Mouse (Mus musculus) cerebellum, postnatal 10 days (tissue): ENCODE measurements at regions not wholly inside any gene's neighbourhood (a gene's known extent, or its start where the extent isn't known, plus 50 kb on each side); places are given as distances from the start of the nearest gene placed in this dataset.

Experiments
- DNase-seq, 2 experiments: peaks; one replicate each; pipeline ENCODE4 v3.0.0; 2021; ENCODE audit warnings: mixed read lengths in 2 of 2

DNA sequence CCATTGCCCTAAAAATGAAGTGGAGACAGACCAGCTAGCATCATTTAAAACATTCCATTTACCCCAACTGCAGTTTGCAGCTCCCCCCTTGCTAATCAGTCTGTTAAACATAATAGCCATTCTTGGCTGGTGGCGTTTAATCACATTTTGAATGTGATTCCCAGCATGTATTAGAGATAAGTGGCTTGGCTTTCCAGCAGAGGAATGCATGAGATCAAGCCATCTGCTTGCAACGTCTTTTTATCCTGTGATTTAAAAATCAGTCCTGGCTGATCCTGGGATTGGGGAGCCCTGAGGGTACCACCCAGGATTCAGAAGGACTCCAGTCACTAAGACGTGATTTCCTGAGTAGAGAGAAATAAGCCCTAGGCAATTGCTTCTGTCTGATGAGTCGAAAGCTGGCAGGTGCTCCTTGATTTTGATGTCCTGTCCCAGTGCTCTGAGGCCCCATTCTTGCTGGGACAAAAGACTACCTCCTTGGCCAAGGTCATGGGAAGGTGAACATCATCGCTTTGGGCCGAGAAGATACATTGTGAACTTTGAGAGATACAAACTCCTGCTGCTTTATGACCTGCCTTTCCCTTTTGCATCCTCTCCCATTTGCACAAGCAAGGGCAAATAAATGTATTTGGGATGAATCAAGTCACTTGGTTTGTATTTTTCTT lies 623.8 kb downstream of the Tmem132b start:
- DNase-seq = peak; percentile 2 to 3

DNA sequence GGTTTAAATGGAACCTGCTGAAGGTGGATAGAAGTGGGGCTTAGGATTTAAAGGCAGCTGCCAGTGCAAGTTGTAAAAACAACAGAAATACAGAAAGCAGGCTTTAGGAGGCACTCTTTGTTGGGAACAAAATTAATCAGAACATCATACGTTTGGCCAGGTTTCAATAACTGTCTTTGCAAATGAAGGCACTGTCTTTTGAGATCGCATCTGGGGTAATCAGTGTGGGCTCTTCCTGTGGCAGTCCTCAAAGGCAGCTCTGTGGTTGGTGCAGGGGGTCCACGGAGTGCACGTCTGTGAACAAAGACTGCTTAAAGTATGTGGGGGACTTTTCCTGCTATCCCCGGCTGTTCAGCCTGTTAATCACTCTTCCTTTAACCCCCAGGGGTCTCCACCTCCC lies 654.5 kb downstream of the Tmem132b start:
- DNase-seq = no peak

DNA sequence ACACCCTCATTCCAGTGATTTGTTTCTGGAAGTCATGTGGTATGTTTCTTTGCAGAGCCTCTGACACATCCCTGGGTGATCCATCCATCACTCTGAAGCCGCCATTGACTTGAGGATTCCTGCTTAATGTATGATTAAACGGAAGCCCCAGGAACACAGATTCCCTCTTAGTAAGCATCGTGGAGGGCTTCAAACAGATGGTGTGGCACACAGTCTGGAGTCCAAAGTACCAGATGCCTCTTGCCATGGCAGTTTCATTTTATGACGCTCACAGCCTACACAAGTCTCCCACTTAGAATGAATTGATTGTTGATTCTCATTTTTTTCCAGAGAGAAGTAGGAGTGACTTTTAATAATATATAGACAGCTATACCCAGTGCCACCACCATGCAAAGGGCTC lies 668.3 kb downstream of the Tmem132b start:
- DNase-seq = no peak

DNA sequence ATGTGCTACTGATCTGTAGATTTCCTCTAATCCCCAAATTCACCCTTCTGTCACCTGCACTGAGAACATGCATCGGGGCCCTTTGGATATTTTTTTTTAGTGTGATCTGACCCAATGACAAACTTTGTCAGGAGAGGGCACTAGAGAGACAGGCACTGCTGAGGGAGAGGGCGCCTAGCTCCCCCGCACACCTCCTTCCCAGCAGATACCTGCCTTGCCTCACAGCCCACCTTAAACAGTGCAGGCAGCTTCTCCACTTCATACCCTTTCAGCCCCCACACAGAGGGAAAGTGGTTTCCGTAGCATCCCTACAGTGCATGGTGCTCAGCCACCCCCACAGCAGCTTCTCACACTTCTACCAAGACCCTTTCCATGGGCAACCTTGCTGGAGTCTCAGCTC lies 670.0 kb downstream of the Tmem132b start:
- DNase-seq = peak; percentile 49 to 56

DNA sequence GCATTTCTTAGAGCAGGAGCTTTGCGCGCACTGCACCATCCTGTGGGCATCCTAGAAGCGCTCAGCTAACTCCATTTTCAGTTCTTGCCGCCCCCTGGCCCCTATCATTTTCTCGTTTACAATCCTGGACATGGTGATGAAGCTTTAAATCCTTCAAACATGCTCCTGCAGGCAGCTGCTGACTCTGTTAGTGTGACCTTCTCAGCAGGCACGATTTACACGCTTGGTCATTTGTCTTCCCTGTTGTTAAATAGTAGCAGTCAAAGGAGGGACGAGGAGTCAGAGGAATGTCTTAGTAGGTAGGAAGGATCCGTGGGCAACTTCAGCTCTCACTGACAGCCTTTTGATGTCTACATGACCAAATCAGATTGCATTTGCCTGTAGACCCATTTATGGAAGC lies 670.4 kb downstream of the Tmem132b start:
- DNase-seq = no peak

DNA sequence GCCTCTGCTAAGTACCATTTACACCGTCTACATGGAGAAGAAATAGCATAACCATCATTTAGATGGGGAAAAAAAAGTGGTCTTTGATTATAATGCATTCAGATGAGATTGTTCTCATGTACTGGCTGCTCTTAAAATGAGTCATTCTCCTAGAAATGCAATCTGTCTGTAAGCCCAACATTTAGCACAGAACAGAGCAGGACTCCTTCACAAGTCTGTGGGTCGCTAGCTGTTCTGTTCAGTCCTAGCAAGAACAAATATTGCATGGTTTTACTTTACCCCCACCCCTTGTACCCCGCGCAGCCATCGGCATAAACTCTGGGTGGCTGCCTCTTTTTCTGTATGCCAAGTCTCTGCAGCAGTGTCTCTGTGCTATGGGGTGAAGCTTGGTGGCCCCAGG lies 685.4 kb downstream of the Tmem132b start:
- no peak for DNase-seq

DNA sequence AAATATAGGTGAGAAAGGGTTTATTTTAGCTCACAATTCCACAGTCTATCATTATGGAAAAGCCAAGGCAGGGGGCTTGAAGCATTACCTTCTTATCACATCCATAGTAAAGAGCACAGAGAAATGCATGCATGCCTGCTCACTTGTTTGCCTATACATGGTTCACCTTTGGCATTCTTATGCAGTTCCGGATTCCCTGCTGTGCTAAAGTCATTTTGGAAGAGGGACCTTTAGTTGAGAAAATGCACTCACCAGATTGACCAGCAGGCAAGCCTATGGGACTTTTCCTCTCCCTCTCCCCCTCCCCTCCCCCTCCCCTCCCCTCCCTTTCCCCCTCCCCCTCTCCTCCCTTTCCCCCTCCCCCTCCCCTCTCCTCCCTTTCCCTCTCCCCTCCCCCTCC lies 686.2 kb downstream of the Tmem132b start:
- no peak for DNase-seq

DNA sequence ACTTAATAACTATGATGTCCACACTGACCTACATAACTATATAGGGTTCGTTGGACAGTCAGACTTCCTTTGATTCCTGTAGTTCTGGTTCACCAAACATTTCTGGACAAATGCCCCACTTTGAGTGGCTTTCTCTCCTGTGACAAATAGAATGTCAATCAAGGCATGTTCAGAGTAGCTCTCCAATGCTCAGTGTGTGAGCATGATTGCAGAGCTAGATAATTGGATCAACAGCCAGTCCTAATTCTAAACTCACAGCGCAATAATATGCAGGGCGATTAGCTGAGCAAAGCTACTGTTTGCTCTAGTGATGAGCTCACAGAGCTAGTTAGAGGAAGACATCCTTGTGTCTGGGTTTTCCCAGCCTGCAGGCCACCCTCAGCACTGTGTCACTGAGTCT lies 692.1 kb downstream of the Tmem132b start:
- no peak for DNase-seq

DNA sequence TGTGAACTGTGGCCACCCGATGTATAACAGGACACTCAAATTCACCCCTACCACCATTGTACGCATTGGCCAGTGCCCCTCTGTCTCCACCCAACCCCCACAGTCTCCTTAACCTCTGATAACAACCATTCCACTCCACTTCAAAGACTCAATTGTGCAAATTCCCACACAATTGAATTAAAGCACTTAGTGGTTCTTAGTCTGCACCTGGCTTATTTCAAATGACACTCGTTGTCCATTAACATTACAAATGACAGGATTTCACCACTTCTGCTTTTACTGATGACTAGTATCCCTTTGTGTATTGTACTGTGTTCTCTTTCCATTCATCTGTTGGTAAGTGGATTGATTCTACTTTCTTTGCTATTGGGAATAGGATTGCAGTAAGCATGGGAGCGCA lies 699.2 kb downstream of the Tmem132b start:
- DNase-seq = no peak

DNA sequence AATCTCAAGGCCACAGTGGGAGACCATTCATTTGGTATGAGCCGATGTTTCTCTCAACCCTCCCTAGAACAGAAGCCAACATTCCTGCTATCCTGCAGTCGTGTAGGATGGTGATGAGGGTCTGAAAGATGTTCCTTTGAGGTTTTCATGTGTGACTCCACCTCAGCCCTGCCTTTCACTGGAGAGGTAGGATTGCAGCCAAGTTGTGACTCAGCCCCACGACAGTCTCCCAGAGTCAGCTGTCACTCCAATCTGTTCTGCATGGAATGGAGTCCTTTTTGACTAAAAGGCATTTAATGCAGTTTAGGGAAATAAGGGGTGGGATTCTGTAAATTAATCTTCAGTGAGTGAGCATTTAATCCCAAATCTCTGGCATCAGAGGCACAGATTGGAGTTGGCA lies 706.5 kb downstream of the Tmem132b start:
- peak; percentile 76 to 80 for DNase-seq

DNA sequence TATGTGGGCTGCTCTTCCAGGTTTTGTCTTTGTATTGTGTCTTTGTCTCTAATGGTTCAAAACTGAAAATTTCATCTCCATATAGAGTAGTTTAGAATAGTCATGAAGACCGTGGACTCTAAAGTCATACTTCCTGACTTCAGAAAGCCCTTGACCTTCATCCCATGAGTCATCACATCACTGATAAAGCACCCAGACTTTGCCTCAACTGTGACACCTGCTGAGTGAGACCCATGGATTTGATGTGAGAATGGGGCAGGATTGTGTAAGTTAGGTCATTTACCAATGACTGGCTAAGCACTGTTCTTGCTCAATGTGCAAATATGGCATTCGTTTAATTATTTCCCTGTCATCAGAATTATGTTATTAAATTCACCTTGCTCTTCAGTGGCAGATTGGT lies 714.2 kb downstream of the Tmem132b start:
- DNase-seq = no peak

DNA sequence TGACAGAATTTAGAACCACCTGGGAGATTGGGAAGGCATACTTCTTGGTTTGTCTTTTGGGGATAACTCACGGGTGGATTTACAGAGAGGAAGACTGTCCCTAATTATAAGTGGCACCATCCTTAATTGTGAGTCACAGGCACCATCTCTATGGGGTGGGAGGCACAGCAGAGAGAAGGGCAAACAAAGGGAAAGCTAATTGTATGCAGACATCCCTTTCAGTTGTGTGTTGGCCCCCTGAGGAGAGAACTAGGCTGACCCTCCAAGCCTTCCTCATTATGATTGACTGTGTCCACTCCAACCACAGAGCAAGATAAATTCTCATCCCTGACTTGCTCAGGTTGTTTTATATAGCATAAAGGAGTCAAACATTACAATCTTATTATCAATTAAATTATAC lies 718.8 kb downstream of the Tmem132b start:
- no peak for DNase-seq

DNA sequence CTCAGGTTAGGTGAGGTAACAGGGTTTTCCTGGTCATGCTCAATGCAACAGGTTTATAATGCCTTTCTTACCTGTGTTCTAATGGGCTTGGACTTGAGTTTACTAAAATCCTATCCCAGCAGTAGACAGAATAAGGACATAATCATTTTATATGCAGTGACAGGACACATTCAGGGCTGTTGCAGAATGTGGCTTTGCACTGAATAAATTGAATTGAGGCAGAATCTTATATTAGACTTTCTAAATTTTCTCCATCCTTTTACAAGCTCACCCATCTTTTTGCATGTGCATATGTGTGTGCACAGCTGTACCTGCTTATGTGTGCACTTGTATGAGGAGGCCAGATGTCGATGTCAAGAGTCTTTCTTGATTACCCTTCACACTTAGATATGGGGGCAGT lies 723.1 kb downstream of the Tmem132b start:
- DNase-seq = no peak

DNA sequence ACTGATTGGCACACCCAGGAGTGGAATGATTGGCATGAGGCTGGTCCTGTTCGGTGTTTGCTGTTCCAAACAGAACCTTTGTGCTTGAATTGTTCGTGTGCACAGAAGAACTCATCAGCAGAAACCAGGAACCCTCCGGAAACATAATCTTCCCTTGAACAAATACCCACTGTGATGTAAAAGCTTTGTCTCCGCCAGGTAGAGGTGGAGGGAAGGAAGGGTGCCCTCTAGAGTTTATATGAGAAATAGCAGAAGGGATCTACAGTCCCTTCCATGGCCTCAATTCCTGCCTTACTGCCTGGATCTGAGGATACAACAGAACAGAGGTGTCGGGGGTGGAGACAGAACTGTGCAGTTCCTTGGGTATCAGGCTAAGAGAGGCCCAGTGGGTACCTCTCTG lies 726.3 kb downstream of the Tmem132b start:
- DNase-seq = peak in 1 of 2 experiments; percentile 13

DNA sequence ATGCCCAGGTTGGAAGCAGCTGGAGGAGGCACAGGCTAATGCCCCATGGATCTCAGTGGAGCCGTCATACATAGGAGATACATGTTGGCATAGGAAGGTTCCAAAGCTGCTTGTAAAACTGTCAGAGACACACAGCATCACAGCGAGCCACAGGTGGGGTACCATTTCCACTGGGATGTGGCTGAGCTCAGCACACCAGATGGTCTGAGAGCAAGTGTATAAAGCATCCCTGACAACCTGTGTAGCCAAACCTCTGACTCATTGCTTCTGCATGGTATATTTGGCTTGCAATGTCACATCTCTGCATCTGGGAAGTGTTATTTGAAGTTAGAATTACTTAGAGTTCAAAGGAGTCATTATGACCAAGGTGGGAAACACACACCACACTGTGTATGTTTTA lies 734.9 kb downstream of the Tmem132b start:
- peak in 1 of 2 experiments; percentile 6 for DNase-seq

DNA sequence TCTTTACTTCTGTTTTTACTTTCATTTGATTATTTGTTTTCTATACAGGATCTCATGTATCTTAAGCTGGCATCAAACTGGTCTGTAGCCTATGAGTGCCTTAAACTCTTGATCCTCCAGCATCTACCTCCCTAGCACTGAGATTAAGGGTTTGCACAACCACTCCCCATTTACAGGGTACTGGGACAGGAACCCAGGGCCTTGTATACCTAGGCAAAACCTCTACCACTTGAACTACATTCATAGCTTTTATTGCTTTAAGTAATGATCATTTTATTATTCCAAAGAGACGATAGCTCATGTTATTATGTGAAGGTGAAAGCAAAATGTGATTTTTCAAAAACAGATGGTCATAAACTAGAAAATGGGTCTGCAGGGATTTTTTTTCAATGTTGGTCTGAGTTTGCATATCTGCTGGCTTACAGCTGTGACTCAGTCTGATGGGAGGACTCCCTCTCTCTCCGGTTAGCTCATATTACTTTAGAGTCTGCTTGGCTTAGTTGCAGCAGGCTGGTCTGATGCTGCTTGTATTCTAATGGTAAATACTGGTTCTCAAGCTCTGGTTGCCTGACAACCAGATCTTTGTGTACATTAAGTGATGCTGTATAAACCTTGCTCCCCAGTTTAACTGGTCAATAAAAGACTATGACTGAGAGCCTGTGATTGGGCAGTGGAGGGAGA lies 735.5 kb downstream of the Tmem132b start:
- DNase-seq = no peak

DNA sequence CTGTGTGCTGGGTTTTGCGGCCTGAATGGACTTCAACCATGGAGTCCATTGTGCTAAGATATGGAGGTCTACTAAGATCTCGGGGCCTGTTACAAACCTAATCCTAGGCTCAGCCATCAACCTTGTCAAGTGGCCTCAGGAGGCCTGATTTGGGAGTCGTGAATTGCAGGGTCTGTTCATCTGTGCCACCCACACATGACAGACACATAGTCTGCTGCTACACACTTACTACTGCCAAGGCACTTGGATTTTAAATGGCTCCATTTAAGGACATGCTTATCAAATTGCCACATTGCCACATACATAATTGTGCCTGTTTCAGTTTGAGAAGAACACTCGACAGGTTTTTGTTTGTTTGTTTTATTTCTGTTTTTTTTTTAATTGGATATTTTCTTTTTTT lies 737.0 kb downstream of the Tmem132b start:
- no peak for DNase-seq

DNA sequence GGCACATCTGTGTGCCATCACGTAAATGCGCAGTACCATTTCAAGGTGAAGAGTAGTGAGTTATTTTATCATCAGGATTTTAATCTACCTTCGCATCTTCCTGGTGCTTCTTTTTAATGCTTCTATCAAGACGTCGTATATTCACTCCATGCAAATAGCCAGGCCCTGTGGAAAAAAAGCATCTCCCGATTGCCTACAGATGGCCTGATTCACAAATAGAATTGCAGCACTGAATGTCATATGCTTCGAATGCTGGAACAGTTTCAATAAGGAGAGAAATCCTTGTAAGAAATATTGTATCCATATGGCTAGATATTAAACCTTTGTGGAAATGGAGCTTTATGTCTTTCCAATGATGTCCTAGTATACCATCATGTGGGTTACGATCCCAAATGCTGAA lies 742.7 kb downstream of the Tmem132b start:
- DNase-seq = no peak

DNA sequence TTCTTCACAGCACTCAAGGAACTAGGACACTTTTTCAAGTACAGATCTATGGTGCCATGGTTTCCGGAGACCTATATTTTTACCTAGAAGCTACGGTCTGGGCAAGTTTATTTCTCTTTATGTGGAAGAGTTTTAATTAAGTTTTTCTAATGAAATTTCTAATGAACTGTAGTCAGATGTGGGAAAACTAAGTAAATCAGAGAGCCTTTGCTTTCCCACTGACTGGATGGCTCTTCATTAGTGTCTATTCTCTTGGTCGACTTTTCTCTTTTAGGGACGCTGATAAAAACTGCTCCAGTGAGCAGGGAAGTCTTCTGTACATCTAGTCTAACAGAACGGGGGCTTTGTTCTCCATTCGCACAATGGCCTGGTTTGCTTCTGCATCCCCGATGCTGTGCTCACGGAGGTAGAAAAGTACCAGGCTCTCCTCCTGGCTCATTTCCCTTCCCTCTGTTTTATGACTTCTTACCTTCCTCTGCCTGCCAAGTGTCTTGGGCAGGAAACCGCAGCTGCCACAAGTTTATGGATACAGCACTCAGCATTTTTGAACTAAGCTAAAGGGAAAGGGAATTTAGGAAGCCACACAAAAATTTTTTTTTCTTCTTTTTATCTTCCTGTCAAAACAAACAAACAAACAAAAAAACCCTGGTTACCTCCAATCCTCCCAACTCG lies 749.6 kb downstream of the Tmem132b start:
- DNase-seq = peak; percentile 4 to 9

DNA sequence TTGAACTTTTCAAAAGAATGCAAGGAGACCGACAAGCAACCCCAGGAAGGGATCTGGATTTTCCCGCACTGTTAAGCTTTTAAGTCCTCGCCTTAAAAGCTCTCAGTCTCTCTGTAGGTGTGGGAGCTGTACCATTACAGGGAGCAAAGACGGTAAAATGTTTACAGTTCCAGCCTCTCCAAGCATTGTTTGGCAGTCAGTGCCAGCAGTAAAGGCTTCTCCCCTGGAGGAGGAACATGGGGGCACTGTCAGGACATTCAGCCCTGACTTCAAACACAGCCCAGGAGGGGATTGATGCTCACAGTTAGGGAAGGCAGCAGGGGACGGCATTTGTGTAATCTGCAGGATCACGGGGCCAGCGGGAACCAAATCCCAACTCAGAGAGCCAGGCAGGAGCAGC lies 750.2 kb downstream of the Tmem132b start:
- peak in 1 of 2 experiments; percentile 5 for DNase-seq

DNA sequence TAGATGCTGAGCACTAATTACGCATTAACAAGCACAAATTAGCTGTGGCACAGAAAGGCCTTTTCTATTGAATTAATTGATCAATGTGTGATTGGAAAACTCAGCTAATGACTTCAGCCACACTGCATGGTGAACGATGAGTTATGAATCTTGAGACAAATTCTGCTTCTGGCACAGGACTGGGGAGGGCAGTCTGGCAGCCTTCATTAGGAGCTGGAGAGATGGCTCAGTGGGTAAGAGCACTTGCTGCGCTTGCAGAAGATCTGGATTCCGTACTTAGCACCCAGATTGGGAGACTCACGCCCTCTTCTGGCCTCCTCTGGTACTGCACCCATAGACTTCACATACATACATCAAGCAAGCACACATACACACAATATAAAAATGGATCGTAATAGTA lies 793.3 kb downstream of the Tmem132b start:
- no peak for DNase-seq

DNA sequence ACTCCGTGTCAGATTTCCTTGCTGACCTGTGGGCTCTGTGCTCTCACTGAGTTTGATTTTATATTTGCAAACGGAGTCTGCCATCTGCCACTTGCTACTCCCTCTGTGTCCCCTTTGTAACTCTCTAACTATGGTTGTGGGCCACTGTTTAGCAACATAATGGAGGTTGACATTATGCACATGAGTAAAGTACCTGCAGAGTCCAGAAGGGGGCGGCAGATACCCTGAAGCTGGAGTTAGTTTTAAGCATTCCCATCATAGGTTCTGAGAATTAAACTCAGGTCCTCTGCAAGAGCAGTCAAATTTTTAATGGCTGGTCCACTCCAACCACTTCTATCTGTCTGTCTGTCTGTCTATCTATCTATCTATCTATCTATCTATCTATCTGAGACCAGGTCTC lies 796.7 kb downstream of the Tmem132b start:
- DNase-seq = peak; percentile 11 to 12

DNA sequence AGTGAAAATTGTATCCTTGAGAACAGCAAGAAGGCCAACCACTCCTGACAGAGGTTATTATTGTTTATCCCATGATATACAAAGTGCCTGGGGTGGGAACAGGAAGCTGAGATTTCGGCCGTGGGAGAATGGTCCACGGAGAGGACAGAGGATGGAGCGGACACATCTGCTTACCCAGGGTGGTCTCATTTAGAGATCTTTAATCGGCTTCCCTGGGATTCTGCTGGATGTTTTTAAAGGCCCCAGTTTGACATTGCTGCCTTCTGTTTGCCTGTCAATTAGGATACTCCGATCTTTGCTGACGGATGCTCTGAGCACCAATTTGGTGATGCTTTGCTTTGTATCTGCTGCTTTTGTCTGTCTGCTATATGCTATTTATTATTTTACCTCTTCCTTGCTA lies 803.5 kb downstream of the Tmem132b start:
- DNase-seq = no peak
